Mouse (Mus musculus) stomach, postnatal 0 days (tissue): ENCODE measurements around the gene Tab1. TPM values are rescaled to one million over a fixed set of nuclear protein-coding genes. Genes with fewer than 3 reads are reported as not detected.

Experiments used
- ATAC-seq: fragments of 200-750 bp; cut with Nextera tagmentation; 2 replicates; pipeline ENCODE4 v1.8.0; 2017; ENCODE audit not compliant: low FRiP score, low TSS enrichment
- DNase-seq: peaks from one replicate; pipeline ENCODE4 v3.0.0-alpha.2; 2016; ENCODE audit warnings: low spot score
- H3K27ac ChIP-seq: fragments of 300-500 bp; sonication (generic); replicated peaks from 2 replicates; pipeline ENCODE4 v1.5.1; 2014; ENCODE audit warnings: mild to moderate bottlenecking, control low read depth
- H3K27me3 ChIP-seq: fragments of 300-500 bp; sonication (generic); 2 replicates; pipeline ENCODE4 v1.6.1; 2014; ENCODE audit warnings: low read length; ENCODE audit not compliant: control insufficient read depth, insufficient read depth
- H3K36me3 ChIP-seq: fragments of 300-500 bp; sonication (generic); 2 replicates; pipeline ENCODE4 v1.6.1; 2014; ENCODE audit warnings: low read length, mixed read lengths; ENCODE audit not compliant: control insufficient read depth, insufficient read depth
- H3K4me1 ChIP-seq: fragments of 300-500 bp; sonication (generic); replicated peaks from 2 replicates; pipeline ENCODE4 v1.6.1; 2014; ENCODE audit warnings: antibody characterized with exemption; ENCODE audit not compliant: control insufficient read depth, insufficient read depth
- H3K4me2 ChIP-seq: fragments of 300-500 bp; sonication (generic); replicated peaks from 2 replicates; pipeline ENCODE4 v1.6.1; 2014; ENCODE audit warnings: low read depth, mild to moderate bottlenecking, control low read depth, moderate library complexity
- H3K4me3 ChIP-seq: fragments of 300-500 bp; sonication (generic); 2 replicates; pipeline ENCODE4 v1.5.1; 2014; ENCODE audit warnings: low read depth, low read length, control low read depth
- H3K9ac ChIP-seq: fragments of 300-500 bp; sonication (generic); 2 replicates; pipeline ENCODE4 v1.6.1; 2014; ENCODE audit warnings: mild to moderate bottlenecking, low read length, control low read depth, mixed read lengths
- H3K9me3 ChIP-seq: fragments of 300-500 bp; sonication (generic); 2 replicates; pipeline ENCODE4 v1.6.1; 2016; ENCODE audit warnings: low read length; ENCODE audit not compliant: control insufficient read depth
- CTCF ChIP-seq: IDR thresholded peaks from 2 replicates; pipeline ENCODE4 v1.5.1; 2016; ENCODE audit warnings: antibody characterized with exemption, low read depth, mild to moderate bottlenecking, moderate library complexity
- EP300 ChIP-seq: optimal IDR thresholded peaks from 2 replicates; pipeline ENCODE3; 2016; ENCODE audit warnings: antibody characterized with exemption
- WGBS: fragments of 180-500 bp; shearing (Covaris S2); extraction: QIAGEN DNeasy Blood & Tissue Kit; methylation state at CpG from one replicate; pipeline ENCODE4 v1.1.7; 2014; 5-methylcytosine and 5-hydroxymethylcytosine counted together
- polyA plus RNA-seq: library from polyadenylated mRNA; unstranded; fragments of >200 nt; fragmentation: Nextera tagmentation; extraction: Ambion mirVana; gene quantifications from 2 replicates; pipeline ENCODE4 v1.2.1, GENCODE M21; 2015

Gene Tab1
- polyA plus RNA-seq, result 16.3 and 16.5 TPM in 2 replicates

DNA sequence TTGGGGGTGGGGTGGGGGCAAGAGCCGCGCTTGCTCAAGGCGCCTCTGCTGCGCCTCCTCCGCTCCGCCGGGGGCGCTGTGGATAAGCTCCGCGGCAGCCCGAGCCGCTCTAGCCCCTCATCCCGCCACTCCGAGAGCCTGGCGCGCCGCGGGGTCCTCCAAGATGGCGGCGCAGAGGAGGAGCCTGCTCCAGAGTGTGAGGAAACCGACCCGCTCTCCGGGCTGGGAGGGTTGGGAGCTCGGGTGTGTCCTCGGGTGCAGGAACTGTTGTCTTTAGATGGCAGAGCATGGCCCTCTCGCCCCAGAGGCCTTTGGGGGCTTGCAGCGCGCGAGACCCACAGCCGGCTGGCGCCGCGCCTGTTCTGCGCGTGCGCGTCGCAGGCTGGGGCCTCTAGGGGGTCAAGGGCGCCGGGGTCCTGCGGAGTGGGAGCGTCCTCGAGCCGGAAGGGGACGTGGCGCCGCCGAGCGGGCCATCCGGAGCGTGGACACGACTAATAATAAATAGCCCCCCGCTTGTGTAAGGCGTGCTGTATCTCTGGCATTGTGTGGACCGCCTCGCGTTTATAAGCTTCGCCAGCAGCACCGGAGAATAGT is at the start of gene Tab1:
Gene Tab1 (plus strand): TSS at position 135 of the 594 bp plus-strand sequence.
- DNase-seq (peak; percentile 93), ATAC-seq (peak; percentile 94)
- Histone ChIP-seq H3K9ac (peak within 1 kb of the TSS; percentile 89), H3K9me3 (no peaks in the 10 kb centered on the region), H3K4me3 (peak within 1 kb of the TSS; percentile 75), H3K36me3 (no peaks in the 10 kb centered on the region), H3K27me3 (no peaks in the 10 kb centered on the region), H3K4me1 (peaks cover 4% of the 10 kb centered on the region; the same call in 1 of the 2 replicates), H3K27ac (peak within 1 kb of the TSS; percentile 97), H3K4me2 (peak within 1 kb of the TSS; percentile 55)
- under 1% methylated on average over 40 of the region's 59 CpGs for WGBS
- TF ChIP-seq EP300 (peak; percentile 70), CTCF (peak; percentile 79)

GRCm38 (mm10) chr15:80083276-80083731 is 49.6 kb upstream of the Tab1 start:
- no peaks in the 10 kb centered on the region for H3K9me3 ChIP-seq
- DNase-seq (peak; percentile 99), ATAC-seq (peak; percentile 95)
- peak overlapping the region; percentile 95 for H3K27ac ChIP-seq
- WGBS, result under 1% methylated on average over 30 of the region's 30 CpGs
- H3K4me3 ChIP-seq, result peak overlapping the region; percentile 78
- no peaks in the 10 kb centered on the region for H3K4me1 ChIP-seq
- no peaks in the 10 kb centered on the region for H3K27me3 ChIP-seq
- H3K36me3 ChIP-seq, result peaks cover 19% of the 10 kb centered on the region
- TF ChIP-seq CTCF, result peak; percentile 54
- TF ChIP-seq EP300, result no peak
- H3K9ac ChIP-seq, result peak overlapping the region; percentile 93
- peak overlapping the region; percentile 72 for H3K4me2 ChIP-seq

DNA sequence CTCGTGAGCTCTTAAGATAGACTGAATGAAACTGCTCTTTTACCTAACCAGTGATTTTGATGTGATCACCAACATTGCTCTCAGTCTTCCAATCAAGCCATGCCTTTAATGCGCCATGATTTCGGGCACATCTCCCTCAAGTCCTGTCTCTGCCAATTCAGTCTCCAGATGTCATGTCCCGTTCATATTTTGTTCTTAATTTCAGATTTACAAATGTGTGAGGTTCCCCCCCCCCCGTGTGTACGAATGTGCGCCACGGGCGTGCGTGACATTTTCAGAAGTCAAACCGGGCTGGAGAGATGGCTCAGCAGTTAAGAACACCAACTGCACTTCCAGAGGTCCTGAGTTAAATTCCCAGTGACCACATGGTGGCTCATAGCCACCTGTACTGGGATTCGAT is 49.2 kb upstream of the Tab1 start:
- Histone ChIP-seq H3K4me3 (peak overlapping the region; percentile 78), H3K4me1 (no peaks in the 10 kb centered on the region), H3K9me3 (no peaks in the 10 kb centered on the region), H3K4me2 (peak overlapping the region; percentile 72), H3K27ac (peak overlapping the region; percentile 95), H3K36me3 (peaks cover 15% of the 10 kb centered on the region), H3K9ac (peak overlapping the region; percentile 61), H3K27me3 (no peaks in the 10 kb centered on the region)
- TF ChIP-seq CTCF, result peak; percentile 27
- no peak for TF ChIP-seq EP300
- WGBS, result 2% methylated on average over 12 of the region's 12 CpGs
- ATAC-seq (no peak; the same call in none of the 2 replicates), DNase-seq (no peak)

GRCm38 (mm10) chr15:80087406-80088012 is 45.4 kb upstream of the Tab1 start:
- Histone ChIP-seq H3K36me3 (no peaks in the 10 kb centered on the region), H3K4me3 (no peak overlapping the region), H3K4me1 (no peaks in the 10 kb centered on the region), H3K9me3 (no peaks in the 10 kb centered on the region), H3K27me3 (no peaks in the 10 kb centered on the region), H3K27ac (no peak overlapping the region), H3K9ac (no peak overlapping the region), H3K4me2 (no peak overlapping the region)
- no peak for TF ChIP-seq EP300
- TF ChIP-seq CTCF, result no peak
- 79% methylated on average over 9 of the region's 9 CpGs for WGBS
- DNase-seq, result no peak
- ATAC-seq, result no peak

- H3K4me2 ChIP-seq, result no peak overlapping the region
- TF ChIP-seq CTCF (peak; percentile 92), EP300 (no peak)
- no peak overlapping the region for H3K4me3 ChIP-seq
- H3K9ac ChIP-seq, result no peak overlapping the region
- H3K36me3 ChIP-seq, result no peaks in the 10 kb centered on the region
- H3K9me3 ChIP-seq, result no peaks in the 10 kb centered on the region
- 30% methylated on average over 4 of the region's 4 CpGs for WGBS
- no peak overlapping the region; the same call in 1 of the 2 replicates for H3K27ac ChIP-seq
- DNase-seq (peak; percentile 93), ATAC-seq (0 out of 2 replicates have a peak, but pooled peaks have one; percentile 28)
- no peaks in the 10 kb centered on the region for H3K27me3 ChIP-seq
- no peaks in the 10 kb centered on the region for H3K4me1 ChIP-seq
These were observed 44.3 kb upstream of the Tab1 start for GRCm38 (mm10) chr15:80088637-80089036.

DNA sequence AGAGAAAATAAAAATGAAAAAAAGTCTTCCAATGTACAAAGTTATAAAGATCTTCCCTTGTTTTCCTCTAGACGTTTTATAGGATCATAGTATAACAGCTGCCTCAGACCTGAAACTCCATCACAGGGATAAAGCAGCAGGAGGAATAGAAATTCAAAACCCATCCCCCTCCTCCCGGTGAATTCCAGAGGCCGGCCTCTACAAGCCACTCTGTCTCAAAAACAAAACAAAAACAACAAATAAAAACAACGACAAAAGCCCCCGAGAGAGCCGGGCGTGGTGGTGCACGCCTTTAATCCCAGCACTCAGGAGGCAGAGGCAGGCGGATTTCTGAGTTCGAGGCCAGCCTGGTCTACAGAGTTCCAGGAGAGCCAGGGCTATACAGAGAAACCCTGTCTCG is 42.8 kb upstream of the Tab1 start:
- peak overlapping the region; percentile 61 for H3K27ac ChIP-seq
- H3K36me3 ChIP-seq, result no peaks in the 10 kb centered on the region
- H3K27me3 ChIP-seq, result no peaks in the 10 kb centered on the region
- DNase-seq, result no peak
- 75% methylated on average over 11 of the region's 11 CpGs for WGBS
- no peak overlapping the region for H3K4me2 ChIP-seq
- no peak for TF ChIP-seq CTCF
- no peak for TF ChIP-seq EP300
- no peaks in the 10 kb centered on the region for H3K4me1 ChIP-seq
- H3K4me3 ChIP-seq, result no peak overlapping the region
- H3K9me3 ChIP-seq, result no peaks in the 10 kb centered on the region
- no peak for ATAC-seq
- H3K9ac ChIP-seq, result no peak overlapping the region; the same call in 1 of the 2 replicates
